Mouse (Mus musculus) lung, postnatal 36 days (tissue): Measurements from ENCODE around the gene Klhl3.

Source experiments
- DNase-seq: peaks from one replicate; pipeline ENCODE4 v3.0.0; 2022; ENCODE audit warnings: mixed read lengths

Klhl3 gene

GRCm38 (mm10) chr13:58066081-58066495, 47.3 kb downstream of the Klhl3 start:
- DNase-seq, result no peak

- DNase-seq, result peak; percentile 30
Measured at GRCm38 (mm10) chr13:58065316-58065715, 48.1 kb downstream of the Klhl3 start.

GRCm38 (mm10) chr13:58057953-58058870, 55.2 kb downstream of the Klhl3 start:
- DNase-seq, result peak; percentile 65

- no peak for DNase-seq
Measured at GRCm38 (mm10) chr13:58056618-58057017, 56.8 kb downstream of the Klhl3 start.

- DNase-seq, result no peak
Measured at GRCm38 (mm10) chr13:58053628-58054027, 59.8 kb downstream of the Klhl3 start.

- DNase-seq, result no peak
Measured at GRCm38 (mm10) chr13:58051654-58052053, 61.7 kb downstream of the Klhl3 start.

- DNase-seq, result no peak
Measured at GRCm38 (mm10) chr13:58051251-58051650, 62.1 kb downstream of the Klhl3 start.

GRCm38 (mm10) chr13:58049121-58049520, 64.3 kb downstream of the Klhl3 start:
- DNase-seq, result no peak

GRCm38 (mm10) chr13:58048076-58048475, 65.3 kb downstream of the Klhl3 start:
- DNase-seq, result no peak

- no peak for DNase-seq
Measured at GRCm38 (mm10) chr13:58046178-58046577, 67.2 kb downstream of the Klhl3 start.

GRCm38 (mm10) chr13:58045278-58045677, 68.1 kb downstream of the Klhl3 start:
- peak; percentile 15 for DNase-seq

- no peak for DNase-seq
Measured at GRCm38 (mm10) chr13:58043278-58043677, 70.1 kb downstream of the Klhl3 start.

- no peak for DNase-seq
Measured at GRCm38 (mm10) chr13:58040112-58040511, 73.3 kb downstream of the Klhl3 start.

GRCm38 (mm10) chr13:58037506-58037905, 75.9 kb downstream of the Klhl3 start:
- no peak for DNase-seq

- peak; percentile 81 for DNase-seq
Measured at GRCm38 (mm10) chr13:58035470-58036156, 77.8 kb downstream of the Klhl3 start.

- peak; percentile 15 for DNase-seq
Measured at GRCm38 (mm10) chr13:58034985-58035384, 78.4 kb downstream of the Klhl3 start.

- DNase-seq, result peak; percentile 11
Measured at GRCm38 (mm10) chr13:58034507-58034906, 78.9 kb downstream of the Klhl3 start.

GRCm38 (mm10) chr13:58031755-58032154, 81.6 kb downstream of the Klhl3 start:
- DNase-seq, result peak; percentile 82

GRCm38 (mm10) chr13:58027115-58027514, 86.3 kb downstream of the Klhl3 start:
- no peak for DNase-seq

- no peak for DNase-seq
Measured at GRCm38 (mm10) chr13:58025701-58026414, 87.5 kb downstream of the Klhl3 start.

- no peak for DNase-seq
Measured at GRCm38 (mm10) chr13:58023726-58024453, 89.5 kb downstream of the Klhl3 start.

GRCm38 (mm10) chr13:58023001-58023560, 90.3 kb downstream of the Klhl3 start:
- no peak for DNase-seq
